Mouse (Mus musculus) liver, embryonic 16.5 days (tissue): ENCODE measurements around the gene Uty. TPM values are rescaled to one million over a fixed set of nuclear protein-coding genes. Genes with fewer than 3 reads are reported as not detected.

Experiments used
- ATAC-seq: fragments of 200-750 bp; cut with Nextera tagmentation; 2 replicates; pipeline ENCODE4 v1.8.0; 2017; ENCODE audit warnings: low read depth, mild to moderate bottlenecking, moderate number of reproducible peaks, moderate library complexity
- H3K27ac ChIP-seq: fragments of 300-500 bp; sonication (generic); 2 replicates; pipeline ENCODE4 v1.5.1; 2014; ENCODE audit warnings: mild to moderate bottlenecking, low read length
- H3K27me3 ChIP-seq: fragments of 300-500 bp; sonication (generic); 2 replicates; pipeline ENCODE4 v1.6.1; 2014; ENCODE audit warnings: low read depth, low read length, mixed read lengths; ENCODE audit not compliant: control insufficient read depth, insufficient read depth
- H3K36me3 ChIP-seq: fragments of 300-500 bp; sonication (generic); 2 replicates; pipeline ENCODE4 v1.6.1; 2014; ENCODE audit warnings: mild to moderate bottlenecking; ENCODE audit not compliant: control insufficient read depth, insufficient read depth
- H3K4me1 ChIP-seq: fragments of 300-500 bp; sonication (generic); 2 replicates; pipeline ENCODE4 v1.6.1; 2014; ENCODE audit warnings: low read depth, low read length, mixed read lengths; ENCODE audit not compliant: control insufficient read depth
- H3K4me2 ChIP-seq: fragments of 300-500 bp; sonication (generic); 2 replicates; pipeline ENCODE4 v1.6.1; 2014; ENCODE audit warnings: low read depth, low read length, mixed read lengths
- H3K4me3 ChIP-seq: fragments of 300-500 bp; sonication (generic); 2 replicates; pipeline ENCODE4 v1.5.1; 2014; ENCODE audit warnings: low read depth, mild to moderate bottlenecking, low read length
- H3K9ac ChIP-seq: fragments of 300-500 bp; sonication (generic); 2 replicates; pipeline ENCODE4 v1.6.1; 2014; ENCODE audit warnings: low read depth, low read length
- H3K9me3 ChIP-seq: fragments of 300-500 bp; sonication (generic); replicated peaks from 2 replicates; pipeline ENCODE4 v1.6.1; 2016; ENCODE audit warnings: low read length; ENCODE audit not compliant: control insufficient read depth
- WGBS: fragments of 180-500 bp; shearing (Covaris S2); extraction: QIAGEN DNeasy Blood & Tissue Kit; methylation state at CpG from one replicate; pipeline ENCODE4 v1.1.7; 2014; ENCODE audit not compliant: insufficient replicate concordance; 5-methylcytosine and 5-hydroxymethylcytosine counted together
- polyA plus RNA-seq: library from polyadenylated mRNA; unstranded; fragments of >200 nt; fragmentation: Nextera tagmentation; extraction: Ambion mirVana; gene quantifications from 2 replicates; pipeline ENCODE4 v1.2.1, GENCODE M21; 2015

Gene Uty
- polyA plus RNA-seq, 1 experiment from 2014 or later, result 2.0 TPM

DNA sequence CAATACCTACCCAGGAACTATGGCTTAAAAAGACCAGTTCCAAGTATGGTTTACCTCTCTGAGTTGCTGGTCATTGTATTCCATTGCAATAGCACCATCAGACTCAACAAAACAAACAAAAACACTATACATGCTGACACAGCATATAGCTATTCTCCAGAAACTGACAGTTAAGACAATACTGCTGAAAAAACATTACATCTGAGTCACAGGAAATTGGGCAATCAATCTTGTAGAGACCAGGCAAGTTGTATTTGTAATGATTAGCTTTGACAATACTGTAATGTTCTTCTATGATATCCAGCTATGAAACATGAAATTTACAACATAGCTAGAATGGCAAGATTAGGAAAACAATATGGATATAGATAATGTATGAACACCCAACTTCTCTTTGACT lies 82.5 kb downstream of the Uty start:
- Histone ChIP-seq H3K4me1 (no peaks in the 10 kb centered on the region), H3K4me2 (no peak overlapping the region), H3K36me3 (no peaks in the 10 kb centered on the region), H3K27ac (no peak overlapping the region), H3K9ac (no peak overlapping the region), H3K4me3 (no peak overlapping the region), H3K9me3 (no peaks in the 10 kb centered on the region), H3K27me3 (no peaks in the 10 kb centered on the region)
- ATAC-seq, result no peak

- no peak overlapping the region for H3K9ac ChIP-seq
- 94% methylated on average over 2 of the region's 5 CpGs for WGBS
- no peak for ATAC-seq
Measured at GRCm38 (mm10) chrY:1116153-1116552, 129.4 kb downstream of the Uty start.

GRCm38 (mm10) chrY:1114016-1114415 lies 131.5 kb downstream of the Uty start:
- no peak overlapping the region for H3K27ac ChIP-seq
- no peaks in the 10 kb centered on the region for H3K36me3 ChIP-seq
- WGBS, result 80% methylated on average over 1 of the region's 2 CpGs
- no peaks in the 10 kb centered on the region for H3K4me1 ChIP-seq
- H3K9me3 ChIP-seq, result no peaks in the 10 kb centered on the region
- H3K9ac ChIP-seq, result no peak overlapping the region
- H3K27me3 ChIP-seq, result no peaks in the 10 kb centered on the region
- H3K4me3 ChIP-seq, result no peak overlapping the region
- no peak for ATAC-seq
- H3K4me2 ChIP-seq, result no peak overlapping the region

More at GRCm38 (mm10) chrY:1116153-1116552, 129.4 kb downstream of the Uty start:
- Histone ChIP-seq H3K36me3 (no peaks in the 10 kb centered on the region), H3K9me3 (no peaks in the 10 kb centered on the region), H3K27me3 (no peaks in the 10 kb centered on the region), H3K4me1 (no peaks in the 10 kb centered on the region), H3K4me2 (no peak overlapping the region), H3K4me3 (no peak overlapping the region), H3K27ac (no peak overlapping the region)

Other genes with a start within 250 kb of the Uty start
- gene Eif2s3y, start 235.2 kb downstream of the Uty start, polyA plus RNA-seq, result 9.3 and 19.9 TPM in 2 replicates
- gene Ddx3y, start 40.9 kb upstream of the Uty start, polyA plus RNA-seq, result 6.4 and 13.6 TPM in 2 replicates
- gene Usp9y, start 214.0 kb upstream of the Uty start, polyA plus RNA-seq, result not detected in 2 replicates